Mouse (Mus musculus) left cerebral cortex, adult 18-20 months (tissue): ENCODE results near the gene Olfr1156. TPM values are rescaled to one million over a fixed set of nuclear protein-coding genes. Genes with fewer than 3 reads are reported as not detected.

Experiments
- DNase-seq, 2 experiments: peaks; one replicate each; pipeline ENCODE4 v3.0.0; 2021 to 2022; ENCODE audit warnings: low spot score in 2 of 2, mixed read lengths in 1 of 2
- long read RNA-seq, 2 experiments: library from polyadenylated mRNA; stranded (forward); transcript quantifications; one replicate each; pipeline ENCODE4 v2.0.0; 2021
- total RNA-seq, 2 experiments: library from RNA; stranded (reverse); gene quantifications; 2 replicates each; pipeline ENCODE4 v1.2.3; 2021

The Olfr1156 gene
- total RNA-seq: not detected
- long read RNA-seq, experiment 1: 0 reads
- long read RNA-seq, experiment 2: 0 reads

- DNase-seq: no peak
Measured at GRCm38 (mm10) chr2:87953000-87953399, at the start of gene Olfr1156. TSS of gene Olfr1156 (minus strand) at chr2:87953100.

GRCm38 (mm10) chr2:87989813-87990212 is 36.9 kb upstream of the Olfr1156 start, which contains the start of gene Olfr1158:
TSS of gene Olfr1158 (plus strand) at chr2:87990113.
- no peak for DNase-seq

GRCm38 (mm10) chr2:87974563-87974962 is 21.7 kb upstream of the Olfr1156 start, which contains the start of gene Olfr74:
TSS of gene Olfr74 (minus strand) at chr2:87974663.
- DNase-seq: no peak

GRCm38 (mm10) chr2:87968199-87968598 is 15.3 kb upstream of the Olfr1156 start, which contains the start of gene Olfr1157:
TSS of gene Olfr1157 (minus strand) at chr2:87968299.
- DNase-seq: no peak

GRCm38 (mm10) chr2:87945037-87945436 is 7.9 kb downstream of the Olfr1156 start, which contains the start of gene Olfr1155:
TSS of gene Olfr1155 (minus strand) at chr2:87945137.
- no peak for DNase-seq

- DNase-seq: no peak
Measured at GRCm38 (mm10) chr2:87905066-87905465, 47.8 kb downstream of the Olfr1156 start, which contains the start of gene Olfr1154. TSS of gene Olfr1154 (minus strand) at chr2:87905166.

Other genes starting within 250 kb of the Olfr1156 start
- not detected for gene Olfr1137, start 239.9 kb downstream of the Olfr1156 start, total RNA-seq
- not detected for gene Olfr1138, start 213.1 kb downstream of the Olfr1156 start, total RNA-seq
- gene Olfr1140, start 209.3 kb downstream of the Olfr1156 start, total RNA-seq: not detected
- not detected for gene Olfr1141, start 199.1 kb downstream of the Olfr1156 start, total RNA-seq
- gene Olfr152, start 173.6 kb downstream of the Olfr1156 start, total RNA-seq: not detected
- gene Olfr1143, start 152.5 kb downstream of the Olfr1156 start, total RNA-seq: not detected
- not detected for gene Olfr1145, start 143.3 kb downstream of the Olfr1156 start, total RNA-seq
- not detected for gene Olfr1148, start 122.6 kb downstream of the Olfr1156 start, total RNA-seq
- gene Olfr1150-ps1, start 109.1 kb downstream of the Olfr1156 start, total RNA-seq: not detected
- not detected for gene Olfr1151, start 97.2 kb downstream of the Olfr1156 start, total RNA-seq
- gene Olfr1152, start 86.6 kb downstream of the Olfr1156 start, total RNA-seq: not detected
- gene Olfr1153, start 58.1 kb downstream of the Olfr1156 start, total RNA-seq: not detected
- gene Olfr1154, start 47.9 kb downstream of the Olfr1156 start, total RNA-seq: not detected
- not detected for gene Olfr1155, start 8.0 kb downstream of the Olfr1156 start, total RNA-seq
- not detected for gene Olfr1157, start 15.2 kb upstream of the Olfr1156 start, total RNA-seq
- gene Olfr74, start 21.6 kb upstream of the Olfr1156 start, total RNA-seq: not detected
- gene Olfr1158, start 37.0 kb upstream of the Olfr1156 start, total RNA-seq: not detected
- gene Olfr1160, start 55.2 kb upstream of the Olfr1156 start, total RNA-seq: not detected
- not detected for gene Olfr1161, start 69.7 kb upstream of the Olfr1156 start, total RNA-seq
- not detected for gene Olfr73, start 84.6 kb upstream of the Olfr1156 start, total RNA-seq
- not detected for gene Olfr1162, start 98.0 kb upstream of the Olfr1156 start, total RNA-seq
- gene Olfr1163, start 118.7 kb upstream of the Olfr1156 start, total RNA-seq: not detected
- gene Olfr1164, start 140.9 kb upstream of the Olfr1156 start, total RNA-seq: not detected
- gene Olfr1166, start 175.2 kb upstream of the Olfr1156 start, total RNA-seq: not detected
- gene Olfr1167, start 202.1 kb upstream of the Olfr1156 start, total RNA-seq: not detected
- gene Olfr1168, start 228.8 kb upstream of the Olfr1156 start, total RNA-seq: not detected